In genomic region chr7:25681341-25682231, GRCm38 (mm10) we compare ENCODE assay signal across 8 mouse cellular contexts. TPM values are rescaled to one million over a fixed set of nuclear protein-coding genes. Genes with fewer than 3 reads are reported as not detected.
DNase-seq lines count a peak whose midpoint lies in the region; ATAC-seq and TF ChIP-seq lines count a peak whose summit lies in the region.

No protein-coding gene starts in this region.

- peak overlapping the region; percentile 58 for H3K4me3 ChIP-seq in hindbrain, embryonic 13.5 days
- peak overlapping the region; percentile 43 for H3K4me3 ChIP-seq in midbrain, postnatal 0 days (ENCODE audit: low read depth, low read length)

- peaks cover 27% of the 10 kb centered on the region for H3K4me1 ChIP-seq in hindbrain, embryonic 13.5 days (replicated peaks)
- no peaks in the 10 kb centered on the region; the same call in 1 of the 2 replicates for H3K4me1 ChIP-seq in midbrain, postnatal 0 days (ENCODE audit: insufficient read depth, low read length)

- no peak for TF ChIP-seq CTCF in midbrain, postnatal 0 days (IDR thresholded peaks at IDR 0.05)

- H3K9me3 ChIP-seq in hindbrain, embryonic 13.5 days = no peaks in the 10 kb centered on the region
- no peaks in the 10 kb centered on the region for H3K9me3 ChIP-seq in midbrain, postnatal 0 days (ENCODE audit: low read length)

- peak overlapping the region; percentile 61 for H3K4me2 ChIP-seq in hindbrain, embryonic 13.5 days
- H3K4me2 ChIP-seq in midbrain, postnatal 0 days (ENCODE audit: low read depth, low read length, poor library complexity, severe bottlenecking) = peak overlapping the region; percentile 59

- H3K27me3 ChIP-seq in hindbrain, embryonic 13.5 days = peaks cover 36% of the 10 kb centered on the region
- peaks cover 7% of the 10 kb centered on the region; the same call in 1 of the 2 replicates for H3K27me3 ChIP-seq in midbrain, postnatal 0 days (ENCODE audit: insufficient read depth, low read length)

- peaks cover 6% of the 10 kb centered on the region; the same call in 1 of the 2 replicates for H3K36me3 ChIP-seq in hindbrain, embryonic 13.5 days
- H3K36me3 ChIP-seq in midbrain, postnatal 0 days (ENCODE audit: insufficient read depth, low read length) = no peaks in the 10 kb centered on the region

- 62% methylated on average over 15 of the region's 15 CpGs for WGBS in hindbrain, embryonic 13.5 days
- 59% methylated on average over 15 of the region's 15 CpGs for WGBS in midbrain, postnatal 0 days

- peak; percentile 54 to 55 for DNase-seq in cerebellum, postnatal 10 days
- no peak for DNase-seq in cerebellum, adult 9-10 months
- DNase-seq in B cell, adult 2 months = peak; percentile 49 to 50
- DNase-seq in midbrain, postnatal 0 days (ENCODE audit: low spot score) = no peak
- no peak for DNase-seq in urinary bladder, postnatal 36 days (ENCODE audit: low spot score in 2 of 2)
- no peak for DNase-seq in kidney, postnatal 36 days

- ATAC-seq in hindbrain, embryonic 13.5 days (ENCODE audit: low FRiP score) = peak; percentile 21
- no peak; the same call in 1 of the 2 replicates for ATAC-seq in midbrain, postnatal 0 days (ENCODE audit: low FRiP score)
- ATAC-seq in megakaryocyte progenitor cell, adult 5-6 weeks (replicated peaks; ENCODE audit: poor library complexity) = no peak

- H3K27ac ChIP-seq in hindbrain, embryonic 13.5 days = peak overlapping the region; percentile 95
- H3K27ac ChIP-seq in midbrain, postnatal 0 days (ENCODE audit: low read depth, low read length) = peak overlapping the region; percentile 85

- H3K9ac ChIP-seq in hindbrain, embryonic 13.5 days = peak overlapping the region; percentile 76; the same call in 1 of the 2 replicates
- peak overlapping the region; percentile 42 for H3K9ac ChIP-seq in midbrain, postnatal 0 days (replicated peaks; ENCODE audit: low read length, poor library complexity, severe bottlenecking)

RNA-seq across cellular contexts. Expression of gene B9d2, which starts 1.0 kb away (rescaled TPM):
- polyA plus RNA-seq in hindbrain, embryonic 13.5 days (2015; fragmentation: Nextera tagmentation; extraction: Ambion mirVana) = 40.0 and 41.5 TPM in 2 replicates
- total RNA-seq in midbrain, postnatal 0 days (2014; rRNA removed) = 22.8 and 32.1 TPM in 2 replicates
- 58.2 and 67.2 TPM in 2 replicates for polyA plus RNA-seq in midbrain, postnatal 0 days (2015; fragmentation: Nextera tagmentation; extraction: Ambion mirVana)
- 34.4 and 38.7 TPM in 2 replicates for total RNA-seq in megakaryocyte progenitor cell, adult 5-6 weeks (2015)
- total RNA-seq in megakaryocyte progenitor cell, adult 5-6 weeks (2017) = 38.2 and 39.8 TPM in 2 replicates

RNA-seq across cellular contexts. Expression of gene Tgfb1, which starts 5.2 kb away (rescaled TPM):
- polyA plus RNA-seq in hindbrain, embryonic 13.5 days (2015; fragmentation: Nextera tagmentation; extraction: Ambion mirVana) = 0.85 and 1.2 TPM in 2 replicates
- 2.2 and 2.5 TPM in 2 replicates for total RNA-seq in midbrain, postnatal 0 days (2014; rRNA removed)
- 0.53 and 0.88 TPM in 2 replicates for polyA plus RNA-seq in midbrain, postnatal 0 days (2015; fragmentation: Nextera tagmentation; extraction: Ambion mirVana)
- total RNA-seq in megakaryocyte progenitor cell, adult 5-6 weeks (2015) = 237 and 286 TPM in 2 replicates
- total RNA-seq in megakaryocyte progenitor cell, adult 5-6 weeks (2017) = 35.7 and 35.8 TPM in 2 replicates

RNA-seq across cellular contexts. Expression of gene Tmem91, which starts 6.6 kb away (rescaled TPM):
- polyA plus RNA-seq in hindbrain, embryonic 13.5 days (2015; fragmentation: Nextera tagmentation; extraction: Ambion mirVana) = 15.6 and 16.3 TPM in 2 replicates
- 60.8 and 94.4 TPM in 2 replicates for total RNA-seq in midbrain, postnatal 0 days (2014; rRNA removed)
- polyA plus RNA-seq in midbrain, postnatal 0 days (2015; fragmentation: Nextera tagmentation; extraction: Ambion mirVana) = 186 and 200 TPM in 2 replicates
- 0.69 and 1.0 TPM in 2 replicates for total RNA-seq in megakaryocyte progenitor cell, adult 5-6 weeks (2015)
- total RNA-seq in megakaryocyte progenitor cell, adult 5-6 weeks (2017) = not detected in 2 replicates

RNA-seq across cellular contexts. Expression of gene Exosc5, which starts 22.6 kb away (rescaled TPM):
- 44.7 and 47.1 TPM in 2 replicates for polyA plus RNA-seq in hindbrain, embryonic 13.5 days (2015; fragmentation: Nextera tagmentation; extraction: Ambion mirVana)
- total RNA-seq in midbrain, postnatal 0 days (2014; rRNA removed) = 19.7 and 29.4 TPM in 2 replicates
- polyA plus RNA-seq in midbrain, postnatal 0 days (2015; fragmentation: Nextera tagmentation; extraction: Ambion mirVana) = 27.3 and 29.5 TPM in 2 replicates
- 80.7 and 84.9 TPM in 2 replicates for total RNA-seq in megakaryocyte progenitor cell, adult 5-6 weeks (2015)
- total RNA-seq in megakaryocyte progenitor cell, adult 5-6 weeks (2017) = 55.6 and 71.8 TPM in 2 replicates

RNA-seq across cellular contexts. Expression of gene Bckdha, which starts 22.8 kb away (rescaled TPM):
- 46.3 and 49.2 TPM in 2 replicates for polyA plus RNA-seq in hindbrain, embryonic 13.5 days (2015; fragmentation: Nextera tagmentation; extraction: Ambion mirVana)
- 64.9 and 78.2 TPM in 2 replicates for total RNA-seq in midbrain, postnatal 0 days (2014; rRNA removed)
- 40.7 and 50.9 TPM in 2 replicates for polyA plus RNA-seq in midbrain, postnatal 0 days (2015; fragmentation: Nextera tagmentation; extraction: Ambion mirVana)
- total RNA-seq in megakaryocyte progenitor cell, adult 5-6 weeks (2015) = 37.6 and 46.7 TPM in 2 replicates
- 48.6 and 52.0 TPM in 2 replicates for total RNA-seq in megakaryocyte progenitor cell, adult 5-6 weeks (2017)

Comparison
In these comparisons a context has a peak if more than half of its experiments do, and no peak if none do; other contexts are left out.
1. DNase-seq: peak in cerebellum, postnatal 10 days (2 of 2) and B cell, adult 2 months (2 of 2); none in cerebellum, adult 9-10 months (single experiment), midbrain, postnatal 0 days (single experiment), urinary bladder, postnatal 36 days (0 of 2) and kidney, postnatal 36 days (0 of 2).
2. RNA of gene Tgfb1, which starts 5.2 kb away (total RNA-seq): 35.7 to 286 TPM in megakaryocyte progenitor cell, adult 5-6 weeks; 2.2 to 2.5 TPM in midbrain, postnatal 0 days; every median in the first group is over 10 times any median in the second.
3. RNA of gene Tmem91, which starts 6.6 kb away (total RNA-seq): 60.8 to 94.4 TPM in midbrain, postnatal 0 days; 0.69 to 1.0 TPM in megakaryocyte progenitor cell, adult 5-6 weeks; every median in the first group is over 10 times any median in the second.